Mouse (Mus musculus) adrenal gland, postnatal 36 days (tissue): ENCODE measurements at regions not wholly inside any gene's neighbourhood (a gene's known extent, or its start where the extent isn't known, plus 50 kb on each side); places are given as distances from the start of the nearest gene placed in this dataset.
A peak's percentile ranks its signal among the peaks of the same experiment; 100 is the strongest.

ENCODE experiments used
- DNase-seq, 2 experiments: peaks; one replicate each; pipeline ENCODE4 v3.0.0; 2021; ENCODE audit warnings: mixed read lengths in 1 of 2

GRCm38 (mm10) chr1:41244627-41245026, 439.2 kb downstream of the Tmem182 start:
- no peak for DNase-seq

GRCm38 (mm10) chr1:41264214-41264613, 458.8 kb downstream of the Tmem182 start:
- peak; percentile 10 to 23 for DNase-seq

- no peak for DNase-seq
Measured at GRCm38 (mm10) chr1:41271111-41271730, 465.8 kb downstream of the Tmem182 start.

- peak; percentile 47 to 64 for DNase-seq
Measured at GRCm38 (mm10) chr1:41274573-41275270, 469.3 kb downstream of the Tmem182 start.

GRCm38 (mm10) chr1:41275271-41275624, 469.8 kb downstream of the Tmem182 start:
- DNase-seq = no peak

GRCm38 (mm10) chr1:41275642-41276041, 470.2 kb downstream of the Tmem182 start:
- DNase-seq = no peak

- no peak for DNase-seq
Measured at GRCm38 (mm10) chr1:41276303-41276702, 470.9 kb downstream of the Tmem182 start.

GRCm38 (mm10) chr1:41285221-41285620, 479.8 kb downstream of the Tmem182 start:
- no peak for DNase-seq

- no peak for DNase-seq
Measured at GRCm38 (mm10) chr1:41286221-41286620, 480.8 kb downstream of the Tmem182 start.

- no peak for DNase-seq
Measured at GRCm38 (mm10) chr1:41326861-41327480, 521.6 kb downstream of the Tmem182 start.

GRCm38 (mm10) chr1:41349798-41350758, 544.7 kb downstream of the Tmem182 start:
- DNase-seq = no peak

GRCm38 (mm10) chr1:41359061-41359460, 553.7 kb downstream of the Tmem182 start:
- no peak for DNase-seq

- no peak for DNase-seq
Measured at GRCm38 (mm10) chr1:41361512-41361911, 556.1 kb downstream of the Tmem182 start.

GRCm38 (mm10) chr1:41380013-41380412, 574.6 kb downstream of the Tmem182 start:
- no peak for DNase-seq

- DNase-seq = no peak
Measured at GRCm38 (mm10) chr1:41381487-41381886, 576.1 kb downstream of the Tmem182 start.

- DNase-seq = peak; percentile 59 to 62
Measured at GRCm38 (mm10) chr1:41384731-41385130, 579.3 kb downstream of the Tmem182 start.

GRCm38 (mm10) chr1:41386435-41386834, 581.0 kb downstream of the Tmem182 start:
- peak in 1 of 2 experiments; percentile 11 for DNase-seq

- peak; percentile 81 to 83 for DNase-seq
Measured at GRCm38 (mm10) chr1:41390102-41390884, 584.9 kb downstream of the Tmem182 start.

- no peak for DNase-seq
Measured at GRCm38 (mm10) chr1:41391071-41391470, 585.7 kb downstream of the Tmem182 start.

- DNase-seq = no peak
Measured at GRCm38 (mm10) chr1:41393287-41393686, 587.9 kb downstream of the Tmem182 start.

GRCm38 (mm10) chr1:41395081-41395480, 589.7 kb downstream of the Tmem182 start:
- peak in 1 of 2 experiments; percentile 62 for DNase-seq
